Mouse (Mus musculus) bone marrow macrophage, adult 2 months (primary cell): ENCODE measurements around the gene Pgp.

ENCODE experiments used
- CTCF ChIP-seq: IDR thresholded peaks from 2 replicates; pipeline ENCODE4 v1.5.1; 2012; ENCODE audit warnings: low read depth, mild to moderate bottlenecking, low read length, moderate library complexity
- POLR2A ChIP-seq: IDR thresholded peaks from 2 replicates; pipeline ENCODE4 v1.6.1; 2012; ENCODE audit warnings: mild to moderate bottlenecking, low read depth, low read length, borderline replicate concordance

GRCm38 (mm10) chr17:24442632-24443155 lies 27.5 kb upstream of the Pgp start, which contains the start of gene Dnase1l2:
- TF ChIP-seq POLR2A = no peak
- no peak for TF ChIP-seq CTCF
